In genomic region chr1:164959160-164959559, GRCm38 (mm10) we compare ENCODE assay signal across 33 mouse cellular contexts. TPM values are rescaled to one million over a fixed set of nuclear protein-coding genes. Genes with fewer than 3 reads are reported as not detected.
DNase-seq lines count a peak whose midpoint lies in the region; ATAC-seq and TF ChIP-seq lines count a peak whose summit lies in the region.
"Had no signal": no experiment of that assay in that cellular context is flagged by ENCODE, and none has a peak within 500 bp of the region (broad histone marks: within the 10 kb centered on the region; RNA-seq: fewer than 3 reads in every experiment).

No protein-coding gene starts in this region.

- H3K36me3 ChIP-seq in spleen, adult 2 months (ENCODE audit: control insufficient read depth, insufficient read depth, low read length), result no peaks in the 10 kb centered on the region
- no peaks in the 10 kb centered on the region for H3K36me3 ChIP-seq in small intestine, adult 2 months (ENCODE audit: control insufficient read depth, insufficient read depth, low read length)
- H3K36me3 ChIP-seq in forebrain, embryonic 15.5 days, result no peaks in the 10 kb centered on the region
- H3K36me3 ChIP-seq: forebrain, embryonic 10.5 days; G1E; heart, embryonic 10.5 days; heart, embryonic 13.5 days; hindbrain, embryonic 15.5 days had no signal

- no peak for DNase-seq in spleen, adult 2 months (ENCODE audit: low read depth in 1 of 2, low spot score in 2 of 2)
- DNase-seq in spleen, postnatal 10 days (ENCODE audit: low spot score in 2 of 2), result no peak
- peak; percentile 18 to 26 for DNase-seq in B cell, adult 2 months
- DNase-seq in ovary, adult 18-20 months (ENCODE audit: low spot score), result no peak
- DNase-seq in adrenal gland, adult (ENCODE audit: inconsistent age in 2 of 2, low spot score in 1 of 2), result no peak
- DNase-seq: adrenal gland, adult 2 months; adrenal gland, postnatal 14 days; cerebellum, adult 11-12 months; cerebellum, adult 8-10 months; cerebellum, postnatal 10 days; cerebellum, postnatal 36 days; forebrain, postnatal 0 days; gastrocnemius, postnatal 36 days; heart, adult 18-20 months; heart, postnatal 14 days; heart, postnatal 4 days had no signal

- H3K27ac ChIP-seq in spleen, adult 2 months (ENCODE audit: insufficient read depth, low read length), result peak overlapping the region; percentile 13; the same call in 1 of the 2 replicates
- 0 out of 2 replicates have a peak overlapping the region, but pooled peaks have one; percentile 6 for H3K27ac ChIP-seq in small intestine, adult 2 months (ENCODE audit: insufficient read depth, low read depth, low read length)
- H3K27ac ChIP-seq in forebrain, embryonic 15.5 days (replicated peaks), result no peak overlapping the region
- H3K27ac ChIP-seq: forebrain, embryonic 13.5 days; heart, embryonic 10.5 days; heart, embryonic 13.5 days; hindbrain, embryonic 15.5 days had no signal

- no peaks in the 10 kb centered on the region for H3K27me3 ChIP-seq in spleen, adult 2 months (ENCODE audit: control insufficient read depth, insufficient read depth, low read length)
- H3K27me3 ChIP-seq in small intestine, adult 2 months (ENCODE audit: control insufficient read depth, insufficient read depth, low read length), result no peaks in the 10 kb centered on the region
- no peaks in the 10 kb centered on the region for H3K27me3 ChIP-seq in forebrain, embryonic 15.5 days
- H3K27me3 ChIP-seq: forebrain, embryonic 13.5 days; heart, embryonic 13.5 days; hindbrain, embryonic 15.5 days had no signal

- ATAC-seq in granulocyte monocyte progenitor cell, adult 5-6 weeks (replicated peaks; ENCODE audit: poor library complexity, severe bottlenecking), result peak; percentile 78
- no peak for ATAC-seq in forebrain, embryonic 15.5 days (replicated peaks)
- ATAC-seq: forebrain, embryonic 13.5 days; forebrain, postnatal 0 days; intestine, postnatal 0 days; Patski had no signal

- H3K4me3 ChIP-seq in spleen, adult 2 months (ENCODE audit: extremely low read depth, insufficient read depth, insufficient read length), result no peak overlapping the region
- H3K4me3 ChIP-seq in small intestine, adult 2 months (ENCODE audit: low read depth, low read length), result no peak overlapping the region
- no peak overlapping the region for H3K4me3 ChIP-seq in forebrain, embryonic 15.5 days
- H3K4me3 ChIP-seq: forebrain, embryonic 10.5 days; forebrain, embryonic 13.5 days; heart, embryonic 10.5 days; heart, embryonic 13.5 days; hindbrain, embryonic 15.5 days had no signal

- no peak overlapping the region for H3K4me2 ChIP-seq in forebrain, embryonic 15.5 days (replicated peaks)
- H3K4me2 ChIP-seq: forebrain, embryonic 13.5 days; heart, embryonic 13.5 days; hindbrain, embryonic 15.5 days had no signal

- H3K4me1 ChIP-seq in spleen, adult 2 months (ENCODE audit: control insufficient read depth, insufficient read depth, insufficient read length), result peaks cover 10% of the 10 kb centered on the region; the same call in 1 of the 2 replicates
- H3K4me1 ChIP-seq in small intestine, adult 2 months (ENCODE audit: control insufficient read depth, insufficient read depth, insufficient read length, low read length), result peaks cover 16% of the 10 kb centered on the region; the same call in 1 of the 2 replicates
- H3K4me1 ChIP-seq in forebrain, embryonic 15.5 days, result no peaks in the 10 kb centered on the region
- H3K4me1 ChIP-seq: heart, embryonic 13.5 days; hindbrain, embryonic 15.5 days had no signal

- H3K9ac ChIP-seq in forebrain, embryonic 15.5 days (replicated peaks), result no peak overlapping the region
- H3K9ac ChIP-seq: forebrain, embryonic 13.5 days; forebrain, postnatal 0 days; heart, embryonic 13.5 days; hindbrain, embryonic 15.5 days had no signal

- H3K9me3 ChIP-seq in forebrain, embryonic 15.5 days, result no peaks in the 10 kb centered on the region
- H3K9me3 ChIP-seq: forebrain, embryonic 10.5 days; forebrain, embryonic 13.5 days; heart, embryonic 10.5 days; heart, embryonic 13.5 days; hindbrain, embryonic 15.5 days had no signal

- 24% methylated on average over 3 of the region's 3 CpGs for WGBS in spleen, adult 2 months
- WGBS in small intestine, adult 2 months, result 75% methylated on average over 3 of the region's 3 CpGs
- 84% methylated on average over 3 of the region's 3 CpGs for WGBS in forebrain, embryonic 15.5 days

- TF ChIP-seq CTCF in spleen, adult 2 months (IDR thresholded peaks at IDR 0.05; ENCODE audit: extremely low read depth, insufficient read depth, insufficient read length, insufficient replicate concordance), result no peak
- TF ChIP-seq CTCF in small intestine, adult 2 months (IDR thresholded peaks at IDR 0.05; ENCODE audit: extremely low read depth, insufficient read length, insufficient replicate concordance, low read depth, low read length), result no peak

- no peak for TF ChIP-seq POLR2A in spleen, adult 2 months (IDR thresholded peaks at IDR 0.05; ENCODE audit: low read depth, low read length)
- TF ChIP-seq POLR2A in small intestine, adult 2 months (IDR thresholded peaks at IDR 0.05; ENCODE audit: low read depth, low read length), result no peak

RNA-seq across cellular contexts. Expression of gene Xcl1, which starts 23.8 kb away (rescaled TPM):
- 1.7 and 2.3 TPM in 2 replicates for polyA plus RNA-seq in spleen, adult 2 months (2012; rRNA removed)
- not detected in 2 replicates for total RNA-seq in granulocyte monocyte progenitor cell, adult 5-6 weeks (2014; fragmentation: Nextera tagmentation)
- not detected in 2 replicates for total RNA-seq in granulocyte monocyte progenitor cell, adult 5-6 weeks (2017)
- 1.2 TPM in 1 of 2 replicates, not detected in the other for polyA plus RNA-seq in small intestine, adult 2 months (2012; rRNA removed)
- polyA plus RNA-seq in forebrain, embryonic 15.5 days (2015; fragmentation: Nextera tagmentation; extraction: Ambion mirVana), result not detected in 2 replicates
- total RNA-seq: adrenal gland, postnatal 14 days; forebrain, postnatal 0 days; G1E; gastrocnemius, adult 8-10 months; gastrocnemius, postnatal 36 days; heart, postnatal 14 days; heart, postnatal 4 days had no signal
- polyA plus RNA-seq: adrenal gland, adult 2 months; embryonic facial prominence, embryonic 11.5 days; embryonic facial prominence, embryonic 14.5 days; forebrain, embryonic 10.5 days; forebrain, embryonic 13.5 days; forebrain, postnatal 0 days; frontal cortex, adult 2 months; G1E; heart, embryonic 10.5 days; heart, embryonic 13.5 days; hindbrain, embryonic 11.5 days; hindbrain, embryonic 15.5 days; intestine, embryonic 14.5 days; intestine, postnatal 0 days; Patski had no signal

Comparison
In these comparisons a context has a peak if more than half of its experiments do, and no peak if none do; other contexts are left out.
1. DNase-seq: peak in B cell, adult 2 months (2 of 2); none in spleen, adult 2 months (0 of 2), spleen, postnatal 10 days (0 of 2), ovary, adult 18-20 months (single experiment) and adrenal gland, adult (0 of 2).